Mouse (Mus musculus): ENCODE data around the gene Pdk3. TPM values are rescaled to one million over a fixed set of nuclear protein-coding genes. Genes with fewer than 3 reads are reported as not detected.

Pdk3 gene
- 29.8 TPM for polyA plus RNA-seq (2017; shearing (Covaris generic))

GRCm38 (mm10) chrX:93831561-93832336 is at the start of gene Pdk3:
Gene Pdk3, minus strand, starts transcription at chrX:93832201.

Other genes starting within 250 kb of the Pdk3 start
- gene Pola1, start 200.0 kb downstream of the Pdk3 start, polyA plus RNA-seq (2017; shearing (Covaris generic)) = 11.5 TPM
- 0.37 TPM for gene Pcyt1b, start 177.3 kb downstream of the Pdk3 start, polyA plus RNA-seq (2017; shearing (Covaris generic))
- gene AU015836, start 136.5 kb upstream of the Pdk3 start, polyA plus RNA-seq (2017; shearing (Covaris generic)) = not detected

Data from effector memory CD4-positive, alpha-beta T cell, adult 5 months (primary cell).